Mouse (Mus musculus) granulocyte monocyte progenitor cell, adult 5-6 weeks (primary cell): ENCODE results near the gene Ppm1m. TPM values are rescaled to one million over a fixed set of nuclear protein-coding genes. Genes with fewer than 3 reads are reported as not detected.

ENCODE experiments used
- ATAC-seq: replicated peaks from 2 replicates; pipeline ENCODE4 v1.8.0; 2016; ENCODE audit warnings: mild to moderate bottlenecking, moderate TSS enrichment, inconsistent platforms; ENCODE audit not compliant: poor library complexity, severe bottlenecking
- total RNA-seq, 2 experiments: library from RNA; stranded (forward) in 1 of 2; stranded (reverse) in 1 of 2; fragments of 200-712, 200-1000 nt in 1 of 2; fragments of >200 nt in 1 of 2; fragmentation: Nextera tagmentation in 1 of 2; gene quantifications; 2 replicates each; pipeline ENCODE4 v1.2.3; 2014 to 2017

The Ppm1m gene
- total RNA-seq (2014; fragmentation: Nextera tagmentation) (34.1 and 42.6 TPM in 2 replicates), total RNA-seq (2017) (12.5 and 23.4 TPM in 2 replicates)

DNA sequence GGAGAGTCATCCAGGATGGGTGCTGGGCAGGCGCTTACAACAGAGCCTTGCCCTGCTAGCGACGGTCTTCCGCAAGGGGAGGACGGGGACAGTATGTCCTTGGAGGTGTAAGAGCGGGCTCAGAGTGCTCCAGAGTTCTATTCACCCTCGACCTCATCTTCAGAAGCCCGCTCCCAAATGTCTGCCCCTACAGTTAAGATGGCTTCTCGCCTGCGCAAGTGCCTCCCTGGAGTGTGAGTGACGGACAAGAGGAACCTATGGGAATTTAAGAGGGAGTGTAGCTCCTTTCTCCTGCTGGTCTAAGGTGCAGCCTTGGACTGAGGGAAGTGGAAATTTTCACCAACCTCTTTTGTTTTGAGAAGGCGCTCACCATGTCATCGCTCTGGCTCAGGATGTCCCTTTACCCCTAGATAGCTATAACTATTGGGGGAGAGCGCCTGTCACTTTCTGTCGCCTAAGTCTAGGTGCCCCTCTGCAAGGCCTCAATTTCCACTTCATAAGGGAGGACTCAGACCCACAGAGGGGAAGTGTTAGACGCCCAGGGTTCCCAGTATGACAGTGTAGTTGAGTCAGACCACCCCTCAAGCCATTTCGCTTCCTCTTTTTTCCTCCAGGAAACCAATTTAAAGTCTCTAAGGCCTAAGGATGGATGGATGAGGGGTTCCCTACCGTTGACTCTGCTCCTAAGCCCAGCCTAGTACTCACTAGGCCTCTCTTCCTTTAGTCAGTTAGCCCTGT is at the start of gene Ppm1m:
Gene Ppm1m (minus strand): TSS at position 212 of the 738 bp plus-strand sequence.
- ATAC-seq, result peak; percentile 43

DNA sequence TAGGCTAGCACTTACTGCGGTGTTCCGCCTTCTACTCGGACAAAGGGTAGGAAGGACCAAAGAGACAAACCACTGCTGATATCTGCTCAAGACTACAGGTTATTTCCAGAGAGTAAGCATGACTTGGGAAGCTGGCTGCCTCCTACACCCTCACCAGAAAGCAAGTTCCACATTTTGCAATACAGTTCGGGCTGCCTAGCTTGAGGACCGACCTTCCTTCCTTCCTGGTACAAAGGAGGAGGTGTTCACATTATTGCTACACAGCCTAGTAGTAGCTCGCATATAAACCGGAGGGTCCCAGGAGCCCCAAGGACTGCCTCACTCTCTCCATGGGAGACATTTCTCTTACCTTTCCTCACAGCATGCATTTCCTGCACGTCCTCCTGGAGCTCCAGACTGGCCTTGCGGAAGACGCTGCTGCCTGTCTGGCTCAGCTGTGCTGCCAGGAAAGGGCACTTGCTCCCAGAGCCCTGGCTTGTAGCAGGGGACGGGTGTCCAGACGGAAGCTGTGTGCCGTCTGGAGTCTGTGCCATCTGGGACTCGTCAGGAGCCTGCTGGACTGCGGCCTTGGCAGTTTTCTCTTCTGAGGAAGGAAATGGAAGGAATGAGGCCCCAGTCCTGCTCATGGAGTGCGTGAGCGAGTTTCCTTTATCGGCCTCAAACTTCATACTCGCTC is 43.4 kb upstream of the Ppm1m start:
- peak; percentile 64 for ATAC-seq

DNA sequence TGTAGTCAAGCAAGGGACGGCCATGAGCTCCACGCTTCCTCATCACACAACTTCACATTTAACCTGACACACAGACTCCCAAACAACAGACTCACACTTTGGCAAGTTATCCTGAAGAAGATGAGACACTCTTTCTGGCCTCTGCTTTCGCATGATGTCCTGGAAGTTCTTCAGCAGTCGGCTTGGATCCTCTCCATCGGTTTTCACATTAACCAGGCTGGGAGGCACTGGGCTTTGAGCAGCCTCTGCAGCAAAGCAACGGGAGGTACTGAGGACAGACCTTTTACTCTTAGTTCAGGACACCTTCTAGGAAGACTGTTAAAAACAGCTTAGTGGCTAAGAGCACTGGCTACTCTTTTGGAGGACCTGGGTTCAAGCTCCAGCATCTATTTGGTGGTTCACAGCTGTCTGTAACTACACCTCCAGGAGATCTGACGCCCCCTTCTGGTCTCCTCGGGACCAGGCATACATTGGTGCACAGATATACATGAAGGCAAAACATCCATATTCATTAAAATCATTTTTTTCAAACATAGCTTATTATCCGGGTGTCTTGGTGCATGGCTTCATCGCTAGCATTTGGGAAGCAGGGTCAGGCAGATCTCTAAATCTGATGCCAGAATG is 42.1 kb upstream of the Ppm1m start:
- no peak for ATAC-seq

DNA sequence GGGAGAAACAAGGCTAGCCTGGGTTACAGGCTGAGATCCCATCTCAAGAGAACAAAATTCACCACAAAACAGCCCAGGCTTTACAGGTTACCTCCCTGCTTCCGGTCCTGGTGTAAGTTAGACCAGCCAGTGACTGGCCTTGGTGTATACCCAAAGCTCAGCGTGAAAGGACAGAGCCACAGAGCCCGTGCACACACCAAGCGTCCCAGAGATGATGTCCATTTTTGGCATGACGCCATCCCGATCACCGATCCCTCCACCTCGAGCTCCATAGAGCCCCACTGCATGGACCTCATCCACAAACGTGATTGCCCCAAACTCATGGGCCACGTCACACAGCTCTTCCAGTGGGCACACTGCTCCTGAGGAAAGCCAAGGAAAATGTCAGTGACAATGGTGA is 38.3 kb upstream of the Ppm1m start:
- ATAC-seq, result no peak

DNA sequence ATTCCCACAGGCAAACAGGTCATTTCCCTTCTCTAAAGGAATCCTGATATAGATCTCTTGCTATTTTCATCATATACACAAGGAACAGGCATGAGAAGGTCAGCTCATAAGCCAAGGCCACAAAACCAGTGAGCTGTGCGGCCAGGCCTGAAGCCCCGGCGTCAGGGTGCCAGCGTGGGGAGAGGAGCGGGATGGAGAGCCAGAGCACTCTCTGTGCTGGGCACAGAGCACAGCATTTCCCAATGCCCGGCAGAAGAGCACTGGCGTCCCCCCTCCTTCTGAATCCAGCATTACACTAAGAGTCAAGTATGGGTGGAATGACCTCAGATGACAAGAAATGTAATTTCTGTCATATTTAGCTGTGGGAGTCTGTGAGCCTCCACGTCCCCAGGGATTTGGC is 37.9 kb upstream of the Ppm1m start:
- no peak for ATAC-seq

DNA sequence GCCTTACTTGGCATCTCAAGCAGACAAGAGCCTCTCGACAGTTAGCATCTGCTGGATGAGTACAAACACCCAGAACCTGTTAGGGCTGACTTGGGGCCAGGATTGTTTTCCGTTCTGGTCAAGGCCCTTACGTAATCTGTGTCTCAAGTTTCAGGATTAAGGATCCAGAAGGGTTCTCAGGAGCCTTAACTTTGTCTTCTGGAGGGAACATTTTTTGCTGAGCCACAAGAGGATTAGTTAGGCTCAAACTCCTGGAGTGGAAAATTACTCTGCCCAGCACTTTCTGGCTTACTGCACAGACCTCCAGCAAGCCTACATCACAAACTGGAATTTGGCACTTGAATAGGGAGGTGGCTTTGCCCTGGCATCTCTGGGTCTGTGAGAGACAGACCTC is 37.3 kb upstream of the Ppm1m start:
- ATAC-seq, result no peak

DNA sequence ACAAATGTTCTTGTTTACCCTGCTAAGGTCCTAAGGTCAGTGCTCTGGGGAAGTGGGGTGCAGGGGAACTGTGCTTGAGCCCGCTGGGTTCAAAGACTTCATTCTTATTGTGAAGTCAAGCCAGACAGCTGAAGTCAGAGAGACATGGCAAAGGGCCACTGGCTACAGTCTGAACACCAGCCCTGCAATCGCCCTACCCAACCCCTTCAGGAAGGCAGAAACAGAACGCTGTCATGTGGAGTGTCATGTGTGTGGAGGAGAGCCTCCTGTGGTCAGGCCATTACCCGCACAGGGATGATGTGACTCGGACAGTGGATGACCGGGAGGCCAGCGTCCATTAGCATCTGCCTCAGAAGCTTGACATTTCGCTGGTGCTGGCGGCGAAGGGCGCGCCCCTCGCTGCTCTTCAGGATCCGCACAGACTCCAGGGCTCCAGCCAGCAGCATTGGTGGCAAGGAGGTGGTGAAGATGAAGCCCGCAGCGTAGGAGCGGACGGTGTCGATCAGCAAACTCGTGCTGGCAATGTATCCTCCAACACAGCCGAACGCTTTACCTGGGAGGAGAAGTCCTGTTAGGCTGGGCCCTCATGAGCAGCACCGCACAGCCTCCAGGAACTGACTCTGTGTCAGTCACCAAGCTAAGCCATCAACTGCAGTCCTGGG is 36.7 kb upstream of the Ppm1m start:
- no peak for ATAC-seq

DNA sequence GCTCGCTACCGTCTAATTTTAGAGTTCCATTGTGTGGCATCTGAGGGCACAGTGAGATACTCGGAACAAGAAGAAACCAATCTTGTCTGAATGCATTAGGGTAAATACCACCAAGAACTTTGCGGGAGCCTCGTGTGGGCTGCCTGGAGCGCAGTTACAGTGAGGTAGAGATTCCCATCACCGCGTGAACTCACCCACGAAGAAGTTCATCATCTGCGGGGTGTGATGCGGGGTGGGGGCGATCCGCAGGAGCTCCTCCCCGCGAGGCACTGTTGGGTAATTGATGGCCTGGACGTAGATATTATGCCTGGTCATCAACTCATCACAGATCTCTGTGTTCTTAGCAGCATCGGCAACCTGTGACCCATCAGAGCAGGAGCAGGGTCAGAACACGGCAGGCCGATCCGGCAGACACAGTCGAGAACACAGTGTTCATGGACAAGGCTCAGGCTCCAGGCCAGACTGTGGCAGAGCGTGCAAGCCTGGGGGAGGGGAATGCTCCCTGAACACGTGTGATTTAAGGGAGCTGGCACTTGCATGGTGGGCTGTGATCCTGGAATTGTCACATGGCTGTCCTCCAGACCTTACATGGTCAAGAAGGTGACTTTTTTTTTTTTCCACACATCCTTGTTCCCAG is 35.8 kb upstream of the Ppm1m start:
- no peak for ATAC-seq

DNA sequence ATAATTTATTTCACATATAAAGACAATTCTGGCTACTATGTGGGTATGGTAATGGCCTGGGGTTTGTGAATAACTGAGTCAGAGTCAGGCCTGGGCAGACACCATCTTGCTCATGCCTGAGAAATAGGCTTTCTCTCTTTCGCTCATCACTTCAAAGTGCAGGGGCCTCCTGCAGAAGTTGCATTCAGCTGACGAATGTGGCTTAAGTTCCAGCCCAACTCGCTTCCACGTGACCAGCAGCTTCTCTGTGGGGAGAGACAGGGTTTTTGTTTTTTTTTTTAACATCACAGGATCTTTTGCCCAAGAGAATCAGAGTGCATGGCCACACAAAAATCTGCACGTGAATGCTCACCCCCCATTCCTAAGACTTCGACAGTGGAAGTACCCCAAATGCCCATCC is 34.4 kb upstream of the Ppm1m start:
- no peak for ATAC-seq

DNA sequence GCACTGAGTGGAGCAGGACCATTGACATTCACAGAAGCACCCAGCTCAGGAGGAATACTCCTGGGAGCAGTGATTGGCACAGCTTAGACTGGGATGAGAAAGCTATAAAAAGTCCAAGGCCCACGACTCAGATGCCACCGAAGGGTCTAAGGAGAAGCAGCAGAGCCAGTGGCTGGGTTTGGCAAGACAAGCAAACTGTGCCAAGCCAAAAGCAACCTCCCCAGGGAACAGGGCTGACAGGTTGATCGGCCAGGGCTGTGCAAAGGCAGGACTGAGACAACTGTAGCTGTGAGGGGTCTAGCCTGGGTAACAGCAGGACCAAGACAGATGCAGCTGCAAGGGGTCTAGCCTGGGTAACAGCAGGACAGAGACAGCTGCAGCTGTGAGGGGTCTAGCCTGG is 33.4 kb upstream of the Ppm1m start:
- no peak for ATAC-seq

DNA sequence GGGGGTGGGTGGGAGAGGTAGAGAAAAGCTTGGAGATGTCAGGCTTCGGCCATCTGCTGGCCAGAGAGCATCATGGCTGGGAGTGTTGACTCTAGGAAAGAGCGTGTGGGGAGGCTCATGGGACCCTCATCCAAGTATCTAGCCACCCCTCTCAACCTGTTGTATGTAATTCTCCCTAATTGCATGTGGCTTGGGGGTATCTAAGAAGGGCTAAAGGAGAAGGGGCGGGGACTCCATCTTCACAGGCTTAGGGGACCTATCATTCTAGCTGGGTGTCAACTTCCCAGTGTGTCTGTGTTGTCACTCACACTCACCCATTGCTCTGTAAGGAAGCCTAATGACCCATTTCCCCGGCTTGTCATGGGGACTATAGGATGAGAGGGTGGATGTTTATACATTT is 32.3 kb upstream of the Ppm1m start:
- ATAC-seq, result peak; percentile 15

DNA sequence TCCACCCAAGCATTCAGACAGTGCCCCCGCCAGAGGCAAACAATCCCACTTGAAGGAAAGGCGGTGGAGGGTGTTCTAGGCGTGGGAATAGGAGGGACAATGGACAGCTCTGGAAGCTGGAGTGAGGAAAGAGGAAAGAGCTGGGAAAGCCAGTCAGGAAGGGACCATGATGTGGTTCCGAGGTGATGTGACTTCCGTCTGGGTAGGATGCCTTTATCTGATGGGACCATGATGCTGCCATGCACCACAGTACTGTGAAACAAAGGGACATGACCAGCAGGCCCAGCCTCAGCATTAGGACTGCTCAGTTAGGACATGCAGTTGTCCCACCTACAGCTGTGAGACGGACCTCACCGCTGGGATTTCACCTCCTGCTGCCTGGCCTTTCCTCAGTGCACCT is 31.7 kb upstream of the Ppm1m start:
- no peak for ATAC-seq

DNA sequence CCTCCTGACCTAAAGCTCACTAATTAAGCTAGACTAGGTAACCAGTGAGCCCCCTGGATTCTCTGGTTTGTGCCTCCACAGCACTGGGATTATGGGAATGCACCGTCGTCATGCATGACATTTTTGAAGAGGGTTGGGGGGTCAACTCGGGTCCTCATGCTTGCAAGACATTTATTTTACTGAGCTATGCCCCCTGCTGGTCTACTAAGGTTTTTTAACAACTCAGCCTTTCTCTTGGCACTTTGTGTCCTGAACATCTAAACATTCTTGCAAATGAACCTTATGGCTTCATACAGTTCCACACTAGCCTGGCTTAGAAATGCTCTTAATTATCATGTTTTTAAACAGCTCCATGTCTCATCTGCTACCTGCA is 31.2 kb upstream of the Ppm1m start:
- no peak for ATAC-seq

DNA sequence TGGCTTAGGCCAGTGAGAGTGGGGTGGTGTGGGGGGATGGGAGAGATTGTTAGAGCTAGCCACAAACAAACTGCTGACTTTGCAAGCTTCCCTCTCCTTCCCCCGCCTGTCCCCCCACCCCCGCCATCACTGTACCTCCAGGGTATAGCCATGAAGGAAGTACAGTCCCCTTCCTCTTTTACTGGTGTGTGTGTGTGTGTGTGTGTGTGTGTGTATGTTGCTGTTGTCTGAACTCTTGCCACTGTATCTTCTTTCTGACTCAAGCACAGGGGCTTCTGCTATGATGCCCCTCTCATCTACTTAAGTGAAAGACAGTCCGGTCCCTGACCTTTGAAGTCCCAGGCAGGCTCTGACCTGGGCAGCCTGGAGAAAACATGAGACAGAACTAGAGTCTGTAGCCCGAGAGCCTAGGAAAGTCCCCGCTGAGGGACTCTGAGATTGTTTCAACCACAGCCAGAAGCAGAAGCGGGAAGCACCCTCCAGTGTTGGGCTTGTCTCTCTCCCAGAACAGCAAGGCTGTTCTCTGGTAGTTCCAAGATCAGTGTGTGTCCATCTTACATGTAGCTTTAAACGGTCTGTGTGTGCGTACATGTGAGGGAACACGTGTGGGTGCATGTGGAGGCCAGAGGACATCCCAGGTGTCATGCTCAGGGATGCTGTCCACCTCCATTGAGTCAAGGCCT is 30.6 kb upstream of the Ppm1m start:
- ATAC-seq, result peak; percentile 63

DNA sequence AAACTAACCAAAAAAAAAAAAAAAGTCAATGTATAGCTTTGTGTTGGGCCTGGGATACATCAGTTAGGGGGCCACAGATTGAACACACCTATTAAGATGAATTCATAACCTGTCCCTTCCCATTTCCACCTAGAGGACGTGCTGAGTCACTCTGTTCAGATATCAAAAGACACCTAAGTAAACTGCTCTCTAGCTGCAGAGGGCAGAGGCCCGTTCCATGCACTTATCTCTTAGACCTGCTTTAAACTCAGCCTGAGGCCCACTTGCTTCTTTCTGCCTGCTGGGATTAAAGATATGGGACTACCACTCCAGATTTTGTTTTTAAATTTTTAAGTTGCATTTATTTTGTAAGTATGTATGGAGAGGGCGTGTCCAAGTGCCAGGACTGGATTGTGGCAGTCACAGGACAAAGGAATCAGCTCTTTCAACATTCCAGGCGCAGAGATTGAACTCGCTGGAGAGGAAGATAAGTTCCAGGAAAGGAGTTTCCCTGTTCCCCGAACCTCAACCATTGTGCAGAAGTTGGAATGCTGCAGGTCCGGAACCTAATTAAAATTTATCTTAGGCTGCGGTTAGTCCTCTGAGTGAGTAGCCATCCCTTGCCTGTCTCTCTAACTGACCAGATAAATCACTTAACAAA is 28.4 kb upstream of the Ppm1m start:
- ATAC-seq, result no peak

DNA sequence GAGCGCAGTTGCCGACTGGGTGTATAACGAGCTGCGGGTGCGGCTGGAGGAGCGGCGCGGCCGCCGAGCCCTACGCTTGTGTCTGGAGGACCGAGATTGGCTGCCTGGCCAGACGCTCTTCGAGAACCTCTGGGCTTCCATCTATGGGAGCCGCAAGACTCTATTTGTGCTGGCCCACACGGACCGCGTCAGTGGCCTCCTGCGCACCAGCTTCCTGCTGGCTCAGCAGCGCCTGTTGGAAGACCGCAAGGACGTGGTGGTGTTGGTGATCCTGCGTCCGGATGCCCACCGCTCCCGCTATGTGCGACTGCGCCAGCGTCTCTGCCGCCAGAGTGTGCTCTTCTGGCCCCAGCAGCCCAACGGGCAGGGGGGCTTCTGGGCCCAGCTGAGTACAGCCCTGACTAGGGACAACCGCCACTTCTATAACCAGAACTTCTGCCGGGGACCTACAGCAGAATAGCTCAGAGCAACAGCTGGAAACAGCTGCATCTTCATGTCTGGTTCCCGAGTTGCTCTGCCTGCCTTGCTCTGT is 26.7 kb upstream of the Ppm1m start:
- ATAC-seq, result peak; percentile 35

DNA sequence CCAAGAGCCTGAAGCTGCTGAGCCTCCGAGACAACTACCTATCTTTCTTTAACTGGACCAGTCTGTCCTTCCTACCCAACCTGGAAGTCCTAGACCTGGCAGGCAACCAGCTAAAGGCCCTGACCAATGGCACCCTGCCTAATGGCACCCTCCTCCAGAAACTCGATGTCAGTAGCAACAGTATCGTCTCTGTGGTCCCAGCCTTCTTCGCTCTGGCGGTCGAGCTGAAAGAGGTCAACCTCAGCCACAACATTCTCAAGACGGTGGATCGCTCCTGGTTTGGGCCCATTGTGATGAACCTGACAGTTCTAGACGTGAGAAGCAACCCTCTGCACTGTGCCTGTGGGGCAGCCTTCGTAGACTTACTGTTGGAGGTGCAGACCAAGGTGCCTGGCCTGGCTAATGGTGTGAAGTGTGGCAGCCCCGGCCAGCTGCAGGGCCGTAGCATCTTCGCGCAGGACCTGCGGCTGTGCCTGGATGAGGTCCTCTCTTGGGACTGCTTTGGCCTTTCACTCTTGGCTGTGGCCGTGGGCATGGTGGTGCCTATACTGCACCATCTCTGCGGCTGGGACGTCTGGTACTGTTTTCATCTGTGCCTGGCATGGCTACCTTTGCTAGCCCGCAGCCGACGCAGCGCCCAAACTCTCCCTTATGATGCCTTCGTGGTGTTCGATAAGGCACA is 26.1 kb upstream of the Ppm1m start:
- no peak for ATAC-seq

DNA sequence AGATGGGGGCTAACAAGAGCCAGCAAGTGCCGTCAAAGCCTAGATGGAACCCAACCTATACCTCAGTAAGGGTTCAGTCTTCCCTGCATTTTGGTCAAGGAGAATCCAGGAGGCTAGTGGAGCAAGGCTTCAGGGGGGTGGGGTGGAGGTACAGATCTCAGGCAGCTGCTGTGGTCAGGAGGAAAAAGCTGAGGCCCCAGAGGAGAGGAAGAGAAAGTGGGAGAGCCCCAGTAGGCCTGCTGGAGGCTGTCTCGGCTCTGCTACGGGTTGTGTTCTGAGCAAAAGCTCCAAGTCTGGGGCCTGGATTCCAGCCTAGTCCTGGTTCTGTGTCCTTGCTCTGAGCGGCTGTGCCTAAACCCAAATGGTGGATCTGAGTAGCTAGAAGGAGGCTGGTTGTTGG is 23.4 kb upstream of the Ppm1m start:
- ATAC-seq, result peak; percentile 60
